Mouse (Mus musculus) layer of hippocampus, postnatal 25 days (tissue): Measurements from ENCODE around the gene Nfib. TPM values are rescaled to one million over a fixed set of nuclear protein-coding genes. Genes with fewer than 3 reads are reported as not detected.
A peak's percentile ranks its signal among the peaks of the same experiment; 100 is the strongest.

Experiments used
- DNase-seq, 2 experiments: peaks; one replicate each; pipeline ENCODE4 v3.0.0; 2022; ENCODE audit warnings: mixed read lengths in 2 of 2, low spot score in 1 of 2; ENCODE audit errors: extremely low spot score in 1 of 2
- total RNA-seq, 2 experiments: library from RNA; stranded (reverse); gene quantifications; 2 replicates each; pipeline ENCODE4 v1.2.3; 2021

Gene Nfib
- total RNA-seq, 2 experiments from 2014 or later: 163 to 199 TPM

DNA sequence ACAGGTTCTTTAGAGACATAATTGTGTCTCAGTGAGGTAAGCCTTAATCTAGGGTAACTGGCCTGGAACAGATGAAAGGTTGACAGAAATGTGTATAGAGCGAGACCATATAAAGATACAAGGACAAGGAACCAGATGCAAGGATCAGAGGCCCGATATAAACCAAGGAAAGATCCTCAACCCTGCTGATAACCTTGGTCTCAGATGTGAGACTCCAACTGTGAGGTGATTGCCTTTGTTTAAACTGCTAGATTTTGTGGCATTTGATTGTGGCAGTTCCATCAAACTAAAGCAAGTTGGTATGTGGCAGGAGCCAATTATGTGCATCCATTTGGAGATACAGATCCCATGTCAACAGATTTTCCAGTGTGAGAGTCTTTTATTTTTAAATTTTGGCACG is 161.6 kb downstream of the Nfib start:
- DNase-seq: no peak

DNA sequence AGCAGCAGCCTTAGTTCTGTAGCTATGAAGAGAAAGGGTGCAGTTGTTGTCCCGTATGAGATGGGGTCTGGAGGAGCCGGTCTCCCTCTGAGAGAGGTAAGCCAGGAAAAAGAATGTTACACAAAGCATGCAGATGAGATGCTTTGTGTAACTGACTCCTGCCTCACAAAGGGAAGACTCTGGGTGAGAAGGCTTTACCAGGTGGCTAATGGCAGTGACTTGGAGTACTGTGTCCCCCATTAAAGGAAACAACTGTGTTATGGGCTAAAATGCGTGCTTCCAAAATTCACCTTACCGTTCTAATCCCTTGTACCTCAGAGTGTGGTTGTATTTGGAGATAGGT is 162.2 kb downstream of the Nfib start:
- DNase-seq: no peak

DNA sequence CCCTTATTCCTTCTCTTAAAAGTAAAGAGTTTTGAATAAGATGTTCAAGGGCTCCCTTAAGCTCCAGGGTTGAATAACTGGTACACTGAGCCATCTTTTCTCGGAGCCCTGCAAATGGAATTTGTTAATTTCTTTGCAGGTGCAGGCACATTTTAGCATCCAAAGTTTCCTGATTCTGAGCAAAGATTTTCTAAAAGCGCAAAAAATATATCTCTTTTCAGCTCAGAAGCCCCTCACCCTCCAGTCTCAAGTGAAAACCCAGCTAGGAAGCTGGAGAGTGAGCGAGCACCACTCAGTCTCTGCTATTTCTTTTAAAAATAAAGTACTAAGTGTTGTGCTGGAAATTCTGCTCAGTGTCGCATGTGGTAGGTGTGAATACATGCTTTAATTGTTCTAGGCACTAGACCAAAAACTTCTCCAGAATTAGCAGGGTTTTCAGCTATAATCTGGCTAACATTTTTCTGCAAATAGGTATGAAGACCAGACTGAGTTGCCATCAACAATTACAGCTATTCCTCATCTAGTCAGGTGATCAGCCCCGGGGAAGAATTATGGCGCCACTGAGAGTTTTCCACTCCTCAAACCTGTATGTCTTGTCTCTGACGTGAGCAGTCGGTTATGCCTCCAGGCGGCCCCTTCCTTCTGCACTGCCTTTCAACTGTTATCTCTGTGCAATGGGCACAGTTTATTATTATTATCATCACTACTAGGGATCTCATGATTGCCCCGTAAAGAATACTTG is 162.7 kb downstream of the Nfib start:
- DNase-seq: no peak

DNA sequence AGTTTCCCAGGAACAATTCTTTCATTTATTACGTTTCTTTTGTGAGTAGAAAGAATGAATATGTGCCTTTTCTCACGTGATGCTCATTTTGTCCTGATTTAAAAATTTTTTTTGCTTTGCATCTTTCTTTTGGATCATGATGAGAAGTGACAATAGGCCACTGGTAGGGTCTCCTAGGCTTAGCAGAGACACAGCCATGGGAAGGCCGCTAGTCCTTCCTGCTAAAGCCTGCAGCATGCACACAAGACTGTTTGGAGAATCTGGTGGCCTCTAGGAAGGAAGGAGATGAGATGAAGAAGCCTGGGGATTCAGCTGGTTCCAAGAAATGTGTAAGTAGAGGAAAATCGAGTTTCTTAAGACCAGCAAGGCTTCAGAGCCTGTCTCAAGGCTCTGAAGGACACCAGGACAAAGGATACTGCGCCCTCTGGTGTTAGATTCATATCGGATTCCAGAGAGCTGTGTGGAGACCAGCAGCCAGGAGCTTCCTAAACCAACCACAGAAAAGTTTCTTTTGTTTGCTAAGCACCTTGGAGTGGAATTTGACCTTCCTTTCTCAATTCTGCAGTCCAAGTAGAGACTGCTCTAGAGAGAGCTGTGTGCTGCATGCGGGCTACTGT is 163.5 kb downstream of the Nfib start:
- DNase-seq: peak; percentile 42 to 67

DNA sequence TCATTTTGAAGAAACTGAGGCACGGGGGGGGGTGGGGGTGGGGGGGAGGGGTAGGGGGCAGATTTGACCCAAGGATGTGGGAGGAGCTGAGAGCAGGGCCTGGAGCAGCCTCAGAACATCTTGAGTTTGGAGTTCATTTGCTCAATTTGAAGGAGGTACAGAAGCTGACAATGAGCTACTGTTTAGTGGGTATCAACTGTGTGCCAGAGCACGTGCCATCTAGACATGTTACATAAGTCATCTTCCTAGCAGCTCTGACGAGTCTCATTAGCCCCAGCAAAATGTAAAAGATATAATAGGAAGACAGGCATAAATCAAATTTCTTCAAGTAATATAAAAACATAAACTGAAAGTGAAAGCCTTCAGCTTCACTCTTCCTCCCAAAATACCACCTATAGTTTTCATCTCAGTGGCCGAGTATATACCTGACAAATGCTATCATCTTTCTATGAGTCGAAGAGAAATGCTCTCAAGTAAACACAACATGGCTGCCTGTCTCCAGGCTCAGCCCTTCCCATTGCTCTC is 165.0 kb downstream of the Nfib start:
- no peak for DNase-seq

DNA sequence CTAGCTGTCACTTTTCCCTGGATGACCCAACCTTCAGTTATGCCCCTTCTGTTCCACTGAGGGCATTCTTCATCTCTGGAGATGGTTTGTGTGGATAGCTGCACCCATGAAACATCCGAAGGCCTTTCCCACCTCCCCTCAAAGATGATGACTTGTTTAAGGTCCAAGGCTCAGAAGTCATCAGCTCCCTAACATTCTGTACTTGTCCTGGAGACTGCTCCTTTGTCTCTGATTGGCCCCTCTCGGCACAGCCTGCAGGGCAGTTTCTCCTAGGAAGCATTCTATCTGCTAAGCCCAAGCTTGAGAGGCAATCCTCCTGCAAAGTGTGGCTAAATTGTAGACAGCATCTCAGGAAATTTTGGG is 165.5 kb downstream of the Nfib start:
- DNase-seq: no peak

DNA sequence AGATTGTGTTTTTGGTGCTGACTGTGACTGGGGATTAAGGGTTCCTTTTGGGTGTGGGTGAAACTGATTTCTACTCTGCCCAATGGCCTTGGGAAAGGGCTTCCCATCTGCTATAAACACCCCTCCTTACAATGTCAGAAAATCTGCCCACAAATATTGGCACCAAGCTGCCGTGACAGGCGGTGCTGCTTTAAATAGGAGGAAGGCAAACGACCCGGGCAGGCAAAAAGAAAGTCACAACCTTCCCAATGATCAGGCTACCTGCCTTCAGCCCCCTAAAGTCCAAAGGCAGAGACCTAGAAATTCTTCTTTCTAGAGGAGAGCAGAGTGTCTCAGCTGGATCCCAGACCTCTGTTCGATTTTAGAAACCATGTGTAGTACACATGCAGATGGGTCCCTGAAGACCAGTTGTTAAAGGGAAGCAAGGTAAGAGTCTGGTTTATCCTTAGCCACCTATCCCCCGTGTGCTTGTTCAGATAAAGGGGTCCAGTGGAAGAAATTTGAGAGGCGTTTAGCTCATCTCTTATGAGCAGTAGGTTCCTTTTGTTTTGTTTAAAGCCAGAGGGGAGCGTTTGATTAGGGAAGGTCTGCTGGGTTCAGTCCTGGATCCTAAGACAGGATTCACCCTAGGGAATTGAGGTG is 166.0 kb downstream of the Nfib start:
- DNase-seq: no peak

DNA sequence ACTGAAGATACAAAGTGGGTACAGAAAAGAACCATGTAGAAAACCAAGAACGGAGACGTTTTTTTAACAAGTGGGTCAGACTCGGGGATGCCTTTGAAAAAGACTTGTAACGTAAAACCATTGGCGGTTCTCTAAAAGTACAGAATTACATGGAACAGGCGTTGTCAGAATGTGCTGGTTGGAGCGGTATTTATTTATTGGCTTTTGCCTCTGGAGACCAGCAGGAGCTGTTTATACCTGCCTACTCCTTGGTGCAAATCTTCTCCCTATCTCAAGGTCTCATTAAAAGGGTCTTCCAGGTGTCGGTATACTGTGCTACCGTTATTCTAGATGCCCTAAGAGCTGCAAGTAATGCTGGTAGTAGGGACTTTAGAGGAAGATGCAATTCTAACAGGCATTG is 166.7 kb downstream of the Nfib start:
- DNase-seq: no peak

DNA sequence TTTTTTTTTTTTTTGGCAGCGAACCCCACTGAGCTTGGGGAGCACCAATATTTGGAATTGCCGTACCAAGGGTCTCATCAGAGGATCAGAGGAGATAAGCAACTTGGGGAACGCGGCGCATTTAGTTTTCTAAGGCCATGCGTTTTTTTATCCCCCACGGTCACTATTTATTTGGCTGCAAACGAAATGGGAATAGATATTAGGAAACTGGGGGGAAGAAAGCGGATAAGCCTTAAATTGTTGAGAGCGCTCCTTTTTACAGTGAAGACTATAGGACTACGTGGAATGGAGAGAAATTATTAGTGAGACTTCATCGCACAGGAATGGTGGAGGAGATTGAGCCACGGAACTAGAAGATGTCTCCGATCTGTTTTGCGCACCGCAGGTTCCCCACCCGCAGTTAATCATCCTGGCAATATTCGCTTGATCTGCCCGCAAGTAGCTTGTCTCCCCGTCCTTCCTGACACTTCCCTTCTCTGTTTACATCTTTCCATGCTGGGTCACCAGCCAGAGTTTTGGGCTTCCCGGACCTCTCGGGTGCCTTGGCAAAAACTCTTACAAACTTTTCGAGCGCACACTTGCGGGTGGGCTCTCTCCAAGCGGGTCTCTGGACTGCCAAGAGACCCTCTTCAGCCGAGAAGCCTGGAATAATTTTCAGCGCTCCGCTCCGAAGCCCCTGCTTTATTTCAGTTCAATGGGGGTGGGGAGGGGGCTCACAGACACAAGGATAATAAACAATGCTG is 167.3 kb downstream of the Nfib start:
- DNase-seq: peak in 1 of 2 experiments; percentile 50

DNA sequence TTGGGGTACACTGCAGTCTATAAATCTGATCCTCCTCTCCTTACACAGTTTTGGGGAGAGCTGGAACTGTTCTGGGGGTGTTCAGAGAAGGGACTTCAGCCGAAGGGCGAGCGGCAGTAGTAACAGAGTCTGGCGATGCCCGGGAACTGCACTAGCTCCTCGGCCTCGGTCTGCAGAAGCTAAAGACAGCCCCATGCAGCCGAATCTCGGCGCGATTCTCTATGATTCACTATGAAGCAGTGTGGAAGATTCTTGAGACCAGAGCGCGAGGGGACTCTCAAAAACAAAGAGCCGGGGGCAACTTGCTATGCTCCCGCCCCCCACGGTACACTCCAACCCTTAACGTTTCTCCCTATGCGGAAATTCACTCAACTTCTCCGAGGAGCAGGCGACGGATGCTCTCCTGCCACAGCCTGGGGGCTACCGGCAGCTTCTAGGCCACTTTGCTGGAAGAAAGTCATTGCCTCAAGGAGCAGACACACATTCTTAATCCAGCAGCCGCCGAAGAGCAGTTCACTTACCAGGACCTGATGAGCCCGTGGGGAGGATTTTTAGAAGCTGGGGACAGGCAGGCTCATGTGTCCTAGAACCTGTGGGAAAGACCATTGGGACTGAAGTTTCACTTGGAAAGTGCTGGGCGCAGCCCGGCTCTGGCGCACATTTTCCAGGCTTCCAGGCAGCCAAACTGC is 168.1 kb downstream of the Nfib start:
- peak; percentile 51 to 68 for DNase-seq

DNA sequence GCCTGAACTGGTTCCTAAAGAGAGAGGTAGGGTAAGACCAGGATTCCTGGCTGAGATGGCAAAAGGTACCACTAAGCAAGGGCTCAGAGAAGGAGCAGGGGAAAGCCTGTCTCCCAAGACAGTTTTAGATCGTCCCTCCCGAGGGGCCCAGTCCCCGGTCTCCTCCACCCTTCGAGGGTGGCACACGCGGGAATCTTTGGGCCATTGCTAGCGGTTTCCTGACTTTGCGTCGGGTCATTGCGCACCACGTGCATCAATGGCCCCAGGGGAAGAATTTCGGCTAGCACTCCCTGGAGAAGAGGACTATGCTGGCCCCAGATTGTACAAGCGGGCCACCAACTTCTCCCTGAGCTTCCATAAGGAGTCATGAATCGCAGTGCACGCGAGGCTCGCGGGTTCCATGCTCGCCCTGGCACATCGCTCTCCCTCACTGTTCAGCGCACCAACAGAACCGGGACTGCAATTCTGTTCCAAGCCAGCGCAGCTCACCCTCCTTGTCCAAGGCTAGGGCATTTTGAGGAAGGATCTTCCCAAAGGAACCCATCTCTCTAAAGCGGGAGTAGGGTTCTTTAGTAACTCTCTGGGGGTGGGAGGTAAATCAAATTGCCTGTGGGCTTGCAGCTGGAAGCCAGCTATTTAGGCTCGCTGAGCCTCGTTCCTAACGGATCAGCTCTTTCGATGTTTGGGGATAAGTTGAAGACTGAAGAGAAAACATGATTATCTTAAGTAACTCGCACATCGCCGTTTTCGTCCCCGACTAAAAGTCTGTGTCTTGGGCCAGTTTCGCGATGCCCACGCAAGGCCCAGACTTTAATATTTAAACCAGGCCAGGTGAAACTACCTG is 168.9 kb downstream of the Nfib start:
- DNase-seq: peak in 1 of 2 experiments; percentile 59

DNA sequence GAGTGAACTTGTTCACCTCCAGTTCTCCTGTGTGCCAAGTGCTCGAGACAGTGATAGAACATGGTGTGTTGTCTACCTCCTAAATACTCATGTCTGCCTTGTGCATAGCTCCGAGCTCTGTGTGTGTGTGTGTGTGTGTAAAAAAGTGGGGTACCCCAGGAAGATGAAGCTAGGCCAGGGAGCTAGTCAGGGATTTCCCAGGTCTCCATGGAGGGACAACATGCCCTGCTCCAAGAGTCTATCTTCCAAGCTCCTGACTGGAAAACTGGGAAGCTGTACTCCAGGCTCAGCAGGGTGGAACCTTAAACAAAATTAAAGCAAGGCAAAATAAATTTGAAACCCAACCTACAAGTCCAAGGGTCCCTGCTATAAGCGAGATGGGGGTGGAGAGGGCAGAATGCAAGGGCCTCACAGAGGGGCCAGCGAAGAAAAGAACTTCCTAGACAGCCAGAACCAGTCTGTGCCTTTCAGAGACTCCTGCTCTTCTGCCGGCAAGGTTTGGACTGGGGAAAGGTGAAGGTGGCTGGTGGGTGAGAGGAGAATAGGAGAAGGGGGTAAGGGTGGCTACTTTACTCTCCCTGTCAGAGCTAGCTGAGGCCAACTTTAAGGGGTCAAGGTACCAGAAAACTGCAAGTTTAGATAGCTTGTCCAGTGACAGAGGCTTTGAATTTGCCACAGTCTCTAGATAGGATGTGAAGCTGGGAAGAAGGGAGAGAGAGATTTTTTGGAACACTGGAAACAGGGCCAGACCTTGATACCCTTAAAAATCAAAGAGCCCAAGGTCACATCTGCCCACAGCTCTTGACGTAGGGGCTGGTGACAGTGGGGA is 169.7 kb downstream of the Nfib start:
- DNase-seq: no peak

DNA sequence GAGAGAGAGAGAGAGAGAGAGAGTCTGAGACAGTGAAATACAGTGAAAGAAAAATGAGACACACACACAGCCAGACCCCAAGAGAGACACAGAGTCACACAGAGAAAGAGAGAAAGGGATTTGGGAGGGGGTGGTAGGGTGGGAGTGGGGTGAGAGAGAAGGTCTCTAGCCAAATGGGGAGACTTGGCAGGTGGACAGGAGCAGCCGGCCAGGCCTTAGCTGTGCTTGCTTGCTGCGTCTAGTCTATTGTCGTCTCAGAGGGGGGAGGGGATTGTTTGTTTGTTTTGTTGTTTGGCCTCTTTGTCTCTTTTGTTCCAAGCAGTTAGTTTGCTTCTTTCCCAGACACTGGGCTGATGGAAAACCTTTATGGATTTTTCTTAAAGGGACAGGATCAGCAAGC is 172.3 kb downstream of the Nfib start:
- no peak for DNase-seq

DNA sequence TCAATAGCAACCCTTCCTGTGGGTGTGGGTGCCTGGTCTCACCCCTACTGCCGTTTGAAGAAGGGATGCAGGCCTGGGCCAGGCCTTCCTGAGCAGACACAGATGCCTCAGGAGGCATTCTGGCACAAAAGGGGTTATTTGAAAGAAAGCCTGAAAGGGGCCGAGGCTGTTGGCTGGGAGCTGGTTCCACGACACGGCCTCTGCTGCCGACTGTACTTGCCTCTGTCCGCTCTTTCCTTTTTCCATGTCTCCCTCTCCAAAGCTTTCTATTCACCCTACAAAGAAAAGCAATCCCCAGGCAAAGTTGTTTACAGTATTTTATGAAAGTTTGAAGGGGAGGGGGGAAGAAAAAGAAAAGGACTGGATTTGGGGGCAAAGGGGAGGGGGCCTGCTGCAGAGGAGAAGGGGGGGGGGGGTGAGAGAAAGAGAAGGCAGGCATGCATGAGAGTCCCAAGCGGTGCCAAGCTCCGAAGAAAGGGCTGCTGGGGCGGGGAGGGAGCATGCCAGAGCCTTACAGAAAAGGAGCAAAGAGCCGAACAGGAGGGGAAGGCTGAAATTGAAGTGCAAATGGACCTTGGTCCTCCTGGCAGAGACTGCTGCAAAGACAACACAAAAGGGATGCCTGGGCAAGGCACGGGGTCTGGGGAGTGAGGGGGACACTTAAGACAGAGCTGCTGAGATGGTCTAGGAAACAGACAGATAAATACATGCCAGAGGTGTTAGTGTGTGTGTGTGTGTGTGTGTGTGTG is 172.9 kb downstream of the Nfib start:
- DNase-seq: no peak

DNA sequence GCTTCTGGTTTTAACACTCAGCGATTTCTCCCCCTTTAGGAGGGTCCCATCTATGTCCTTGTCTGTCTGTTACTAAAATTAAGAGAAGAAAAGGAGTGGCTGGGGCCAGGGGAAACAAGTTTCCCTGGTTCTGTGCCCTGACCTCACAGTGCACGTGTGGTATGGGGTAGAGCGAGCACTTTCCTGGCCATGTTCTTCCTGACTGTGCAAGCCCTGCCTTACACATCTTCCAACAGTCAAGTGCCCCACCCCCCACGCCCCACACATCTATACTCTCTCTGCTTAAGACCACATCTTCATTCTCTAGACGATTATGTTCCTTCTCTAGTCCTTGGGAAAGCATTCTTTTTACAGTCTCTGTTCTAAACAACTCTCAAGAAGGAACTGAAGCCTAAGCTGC is 173.6 kb downstream of the Nfib start:
- DNase-seq: no peak

DNA sequence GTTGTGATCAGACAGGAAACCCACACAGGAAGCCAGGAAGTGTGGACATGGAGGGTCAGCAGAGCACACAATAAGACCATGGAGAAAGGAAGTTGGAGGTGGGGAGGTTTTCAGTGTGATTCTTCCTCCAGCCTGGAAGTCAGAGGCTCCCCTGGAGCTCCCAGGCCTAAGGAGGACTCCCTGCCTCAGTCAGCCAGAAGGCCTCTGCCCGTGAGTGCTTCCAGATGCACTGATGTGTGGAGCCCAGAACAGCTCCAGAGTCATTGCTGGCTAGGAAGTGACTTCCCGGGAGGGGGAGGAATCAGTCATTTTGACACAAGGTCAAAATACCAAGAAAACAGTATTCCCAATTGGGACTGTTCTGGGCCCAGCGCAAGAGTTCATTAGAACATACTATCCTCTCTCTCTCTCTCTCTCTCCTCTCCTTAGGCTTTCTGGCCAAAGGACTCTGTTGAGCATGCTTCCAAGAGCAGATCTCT is 174.6 kb downstream of the Nfib start:
- no peak for DNase-seq

DNA sequence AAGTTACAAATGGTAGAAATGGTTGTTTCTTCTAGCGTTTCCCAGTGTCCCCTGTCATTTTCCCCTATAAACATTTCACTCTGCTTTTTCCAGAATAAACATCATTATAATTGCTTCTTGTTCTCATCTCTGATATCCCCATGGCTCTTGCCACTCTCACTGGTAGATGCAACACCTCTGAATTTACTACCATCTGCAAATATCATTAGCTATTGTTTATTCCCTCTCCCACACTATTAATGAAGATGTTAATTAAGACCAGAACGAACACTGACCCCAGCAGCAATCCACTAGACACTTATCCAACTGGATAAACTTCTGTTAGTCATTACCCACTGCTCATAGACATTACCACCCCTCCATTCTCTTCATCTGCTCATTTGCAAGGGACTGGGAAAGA is 176.6 kb downstream of the Nfib start:
- no peak for DNase-seq

DNA sequence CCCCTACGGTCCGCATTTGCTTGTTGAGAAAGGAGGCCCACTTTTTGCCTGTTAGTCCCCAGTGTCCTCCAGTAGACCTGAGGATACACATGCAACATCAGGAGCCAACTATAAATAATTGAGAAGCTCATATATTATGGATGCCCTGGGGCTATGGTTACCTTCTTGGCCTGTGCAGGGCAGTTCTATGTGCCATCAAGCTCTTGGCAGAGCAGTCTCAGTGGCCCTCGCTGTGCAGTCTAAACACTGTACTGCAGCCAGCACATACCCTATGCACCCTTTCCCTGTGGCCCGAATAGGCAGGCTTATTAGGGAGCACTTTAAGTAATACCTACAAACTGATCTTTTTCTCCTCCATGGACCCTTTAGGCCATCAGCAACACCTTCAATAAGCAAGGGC is 185.6 kb downstream of the Nfib start:
- no peak for DNase-seq
